Mouse (Mus musculus) lung, postnatal 0 days (tissue): ENCODE results near the gene Psmb7.

Source experiments
- CTCF ChIP-seq: IDR thresholded peaks from 2 replicates; pipeline ENCODE4 v1.5.1; 2016; ENCODE audit warnings: antibody characterized with exemption, mild to moderate bottlenecking
- EP300 ChIP-seq: IDR thresholded peaks from 2 replicates; pipeline ENCODE4 v1.6.1; 2016; ENCODE audit warnings: antibody characterized with exemption, mild to moderate bottlenecking, control low read depth

DNA sequence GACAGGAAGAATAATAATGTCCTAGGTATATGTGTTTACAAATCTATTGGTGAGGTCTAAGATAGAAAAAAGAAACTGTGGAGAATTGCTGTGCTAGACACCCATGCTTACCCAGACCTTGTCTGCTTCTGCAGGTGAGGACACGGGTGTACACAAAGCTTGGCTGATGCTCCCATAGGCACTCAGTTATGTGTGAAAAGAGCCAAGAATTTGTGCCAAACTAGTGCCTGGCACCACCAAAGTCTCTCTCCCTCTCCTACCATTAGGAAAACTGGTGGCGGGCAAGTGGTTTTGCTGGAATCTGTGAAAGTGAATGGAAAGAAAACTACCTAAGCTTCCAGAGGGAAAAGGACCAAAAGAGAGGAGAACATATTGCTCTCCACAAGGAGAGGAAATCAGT lies 45.5 kb downstream of the Psmb7 start:
- TF ChIP-seq CTCF (no peak), EP300 (no peak)
